Mouse (Mus musculus) heart, postnatal 0 days (tissue): ENCODE measurements around the gene Uap1l1. TPM values are rescaled to one million over a fixed set of nuclear protein-coding genes. Genes with fewer than 3 reads are reported as not detected.

Source experiments
- ATAC-seq: fragments of 200-750 bp; cut with Nextera tagmentation; 2 replicates; pipeline ENCODE4 v1.8.0; 2017; ENCODE audit warnings: low read depth, moderate number of reproducible peaks, moderate library complexity; ENCODE audit not compliant: insufficient read depth
- DNase-seq: peaks from one replicate; pipeline ENCODE4 v3.0.0-alpha.2; 2016; ENCODE audit warnings: low spot score
- H3K27ac ChIP-seq: fragments of 300-500 bp; sonication (generic); 2 replicates; pipeline ENCODE4 v1.5.1; 2014; ENCODE audit warnings: low read depth, mild to moderate bottlenecking
- H3K27me3 ChIP-seq: fragments of 300-500 bp; sonication (generic); 2 replicates; pipeline ENCODE4 v1.6.1; 2014; ENCODE audit warnings: low read length, mixed read lengths; ENCODE audit not compliant: control insufficient read depth, insufficient read depth
- H3K36me3 ChIP-seq: fragments of 300-500 bp; sonication (generic); replicated peaks from 2 replicates; pipeline ENCODE4 v1.6.1; 2014; ENCODE audit warnings: low read length, mixed read lengths; ENCODE audit not compliant: control insufficient read depth, insufficient read depth
- H3K4me1 ChIP-seq: fragments of 300-500 bp; sonication (generic); 2 replicates; pipeline ENCODE4 v1.6.1; 2014; ENCODE audit warnings: antibody characterized with exemption; ENCODE audit not compliant: control insufficient read depth, insufficient read depth
- H3K4me2 ChIP-seq: fragments of 300-500 bp; sonication (generic); 2 replicates; pipeline ENCODE4 v1.6.1; 2014; ENCODE audit warnings: low read depth, mild to moderate bottlenecking, low read length, moderate library complexity
- H3K4me3 ChIP-seq: fragments of 300-500 bp; sonication (generic); 2 replicates; pipeline ENCODE4 v1.5.1; 2014; ENCODE audit warnings: low read depth, low read length
- H3K9ac ChIP-seq: fragments of 300-500 bp; sonication (generic); replicated peaks from 2 replicates; pipeline ENCODE4 v1.6.1; 2014; ENCODE audit warnings: low read depth, low read length, mixed read lengths
- H3K9me3 ChIP-seq: fragments of 300-500 bp; sonication (generic); replicated peaks from 2 replicates; pipeline ENCODE4 v1.6.1; 2016; ENCODE audit warnings: low read length; ENCODE audit not compliant: control insufficient read depth
- CTCF ChIP-seq: IDR thresholded peaks from 2 replicates; pipeline ENCODE4 v1.5.1; 2016; ENCODE audit warnings: antibody characterized with exemption, control low read depth, low read depth
- EP300 ChIP-seq: IDR thresholded peaks from 2 replicates; pipeline ENCODE4 v1.6.1; 2016; ENCODE audit warnings: antibody characterized with exemption, low read depth
- WGBS: fragments of 180-500 bp; shearing (Covaris S2); extraction: QIAGEN DNeasy Blood & Tissue Kit; methylation state at CpG from one replicate; pipeline ENCODE4 v1.1.7; 2014; 5-methylcytosine and 5-hydroxymethylcytosine counted together
- polyA plus RNA-seq: library from polyadenylated mRNA; unstranded; fragments of >200 nt; fragmentation: Nextera tagmentation; extraction: Ambion mirVana; gene quantifications from 2 replicates; pipeline ENCODE4 v1.2.1, GENCODE M21; 2015
- total RNA-seq: library from RNA; depleted of rRNA; stranded (reverse); fragments of >200 nt; gene quantifications from 2 replicates; pipeline ENCODE4 v1.2.3, GENCODE M21; 2014; ENCODE audit warnings: low replicate concordance

Gene Uap1l1
- total and polyA plus RNA-seq, 2 experiments from 2014 or later = 1.3 to 14.3 TPM

DNA sequence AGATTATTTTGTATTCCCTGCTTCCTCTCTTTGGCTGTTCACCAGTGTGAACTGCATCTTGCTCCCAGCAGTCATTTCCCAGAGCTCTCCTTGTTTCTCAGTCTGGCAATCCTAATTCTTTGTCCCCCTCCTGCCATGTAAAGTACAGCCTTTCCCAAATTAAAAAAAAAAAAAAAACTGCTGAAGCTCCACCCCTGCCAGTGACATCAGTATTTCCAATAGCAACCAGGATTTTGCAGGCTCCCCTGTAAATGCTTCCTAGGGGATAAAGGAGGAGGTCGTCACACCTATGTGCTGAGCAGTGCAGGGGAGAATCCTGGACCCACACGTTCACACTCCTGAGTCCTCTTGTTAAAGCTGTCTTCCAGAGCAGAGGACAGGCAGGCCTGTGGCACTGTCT, 45.4 kb downstream of the Uap1l1 start:
- Histone ChIP-seq H3K9me3 (no peaks in the 10 kb centered on the region), H3K27me3 (peaks cover 41% of the 10 kb centered on the region), H3K4me1 (no peaks in the 10 kb centered on the region), H3K36me3 (no peaks in the 10 kb centered on the region), H3K9ac (no peak overlapping the region), H3K27ac (no peak overlapping the region), H3K4me2 (no peak overlapping the region), H3K4me3 (no peak overlapping the region)
- TF ChIP-seq CTCF = no peak
- TF ChIP-seq EP300 = no peak
- ATAC-seq = no peak
- WGBS = 33% methylated on average over 2 of the region's 2 CpGs
- DNase-seq = no peak

DNA sequence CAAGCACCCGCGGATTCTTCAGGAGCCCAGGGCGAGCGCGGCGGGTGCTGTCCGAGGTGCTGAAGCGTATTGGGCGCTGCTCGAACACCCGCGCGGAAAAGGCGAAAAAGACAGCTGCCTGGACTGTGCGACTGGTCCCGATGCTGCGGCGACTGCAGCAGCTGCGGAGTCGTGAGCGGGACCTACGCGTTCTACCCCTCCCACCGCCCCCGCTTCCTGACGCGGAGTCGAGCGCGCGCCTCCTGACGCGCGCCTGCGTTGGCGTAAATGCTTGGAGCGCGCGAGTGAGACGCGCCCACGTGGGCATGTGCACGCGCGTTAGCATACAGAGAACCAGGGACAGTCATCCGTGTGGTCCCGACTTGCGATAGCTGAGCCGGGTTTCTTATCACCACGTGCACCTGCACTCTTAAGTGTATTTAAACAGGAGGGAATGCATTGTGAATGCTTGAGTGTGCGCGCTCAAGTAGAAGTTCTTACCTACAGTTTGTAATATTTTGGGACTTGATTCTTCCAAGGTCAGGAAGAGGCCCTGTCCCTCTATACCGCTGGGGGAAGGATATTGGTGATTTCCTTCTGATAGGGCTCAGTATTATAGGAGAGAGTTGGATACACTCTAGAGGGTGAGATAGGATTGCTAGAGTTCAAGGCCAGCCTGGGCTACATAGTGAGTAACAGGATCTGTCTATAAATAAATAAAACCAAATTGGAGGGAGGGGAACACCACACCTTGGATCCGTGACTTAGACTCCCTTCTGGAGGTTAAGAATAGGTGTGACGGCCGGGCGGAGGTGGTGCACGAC, 46.3 kb downstream of the Uap1l1 start, which contains the start of gene Grin1:
Grin1 (minus strand) TSS at position 217 of the 803 bp plus-strand sequence.
- TF ChIP-seq EP300 (no peak), CTCF (no peak)
- Histone ChIP-seq H3K27me3 (peaks cover 41% of the 10 kb centered on the region), H3K27ac (no peak within 1 kb of the TSS), H3K9ac (no peak within 1 kb of the TSS), H3K9me3 (no peaks in the 10 kb centered on the region), H3K4me1 (no peaks in the 10 kb centered on the region), H3K4me3 (peak within 1 kb of the TSS; percentile 25), H3K36me3 (no peaks in the 10 kb centered on the region), H3K4me2 (peak within 1 kb of the TSS; percentile 46)
- peak; percentile 18 for DNase-seq
- ATAC-seq = peak; percentile 49
- 9% methylated on average over 58 of the region's 58 CpGs for WGBS

DNA sequence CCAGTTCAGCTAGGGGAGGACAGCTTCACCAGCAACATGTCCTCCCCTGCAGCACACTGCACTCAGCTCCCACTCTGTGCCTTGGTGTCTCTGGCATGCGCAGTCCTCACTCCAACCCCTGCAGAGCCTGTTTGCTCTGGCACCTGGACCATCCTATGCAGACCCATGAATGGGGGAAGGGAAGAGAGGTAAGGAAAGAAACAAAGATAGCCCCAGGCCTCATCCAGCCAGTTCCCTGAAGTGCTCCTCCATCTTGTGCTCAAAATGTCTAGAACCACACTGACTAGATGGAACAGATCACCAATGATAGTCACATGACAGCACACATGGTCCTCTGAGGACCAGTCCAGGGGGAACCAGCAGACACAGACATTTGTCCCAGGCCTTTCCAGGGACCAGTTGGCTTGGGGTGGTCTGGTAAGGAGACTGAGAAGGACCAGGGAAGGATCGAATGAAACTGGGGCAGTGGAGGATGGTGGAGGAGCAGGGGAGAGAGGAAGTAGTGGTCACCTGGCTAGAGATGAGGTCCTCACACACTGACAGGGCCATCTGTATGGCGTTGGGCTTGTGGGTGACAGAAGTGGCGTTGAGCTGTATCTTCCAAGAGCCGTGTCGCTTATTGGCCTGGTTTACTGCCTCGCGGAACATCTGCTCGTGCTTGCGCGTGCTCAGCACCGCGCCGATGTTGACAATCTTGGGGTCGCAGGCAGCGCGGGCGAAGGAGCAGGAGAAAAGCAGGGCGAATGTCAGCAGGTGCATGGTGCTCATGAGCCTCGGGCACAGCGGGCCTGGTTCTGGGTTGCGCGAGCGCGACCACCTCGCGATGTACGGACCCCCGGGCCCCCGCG, 47.1 kb downstream of the Uap1l1 start:
- no peak overlapping the region for H3K27ac ChIP-seq
- H3K4me3 ChIP-seq = peak overlapping the region; percentile 25
- no peaks in the 10 kb centered on the region for H3K4me1 ChIP-seq
- no peak for DNase-seq
- ATAC-seq = no peak
- H3K4me2 ChIP-seq = peak overlapping the region; percentile 46
- no peak overlapping the region for H3K9ac ChIP-seq
- no peaks in the 10 kb centered on the region for H3K36me3 ChIP-seq
- TF ChIP-seq EP300 (no peak), CTCF (no peak)
- H3K27me3 ChIP-seq = peaks cover 46% of the 10 kb centered on the region
- WGBS = 4% methylated on average over 23 of the region's 31 CpGs
- H3K9me3 ChIP-seq = no peaks in the 10 kb centered on the region

DNA sequence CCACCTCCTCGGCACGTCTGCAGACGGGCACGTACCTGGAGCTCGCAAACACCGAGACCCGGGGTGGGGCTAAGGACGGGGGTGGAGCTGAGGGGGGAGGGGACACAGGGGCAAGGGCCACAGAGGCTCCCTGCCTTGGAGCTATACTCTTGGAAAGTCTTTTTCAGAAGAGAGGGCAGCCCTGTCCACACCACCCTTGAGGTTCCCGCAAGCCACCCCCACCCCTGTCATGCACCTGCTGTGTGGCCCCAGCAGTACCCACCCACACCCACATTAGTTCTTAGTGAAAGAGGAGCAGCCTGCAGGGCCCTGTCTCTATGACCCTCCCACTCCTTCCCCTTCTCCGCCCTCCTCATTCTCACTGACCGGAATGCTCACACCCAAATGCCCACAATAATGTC, 54.0 kb downstream of the Uap1l1 start:
- no peak for DNase-seq
- no peaks in the 10 kb centered on the region for H3K4me1 ChIP-seq
- no peak overlapping the region for H3K4me3 ChIP-seq
- peaks cover 51% of the 10 kb centered on the region for H3K27me3 ChIP-seq
- no peak overlapping the region for H3K4me2 ChIP-seq
- TF ChIP-seq CTCF = no peak
- no peak for TF ChIP-seq EP300
- 8% methylated on average over 11 of the region's 11 CpGs for WGBS
- no peak for ATAC-seq
- H3K9me3 ChIP-seq = no peaks in the 10 kb centered on the region
- H3K27ac ChIP-seq = no peak overlapping the region
- no peak overlapping the region for H3K9ac ChIP-seq
- no peaks in the 10 kb centered on the region for H3K36me3 ChIP-seq

DNA sequence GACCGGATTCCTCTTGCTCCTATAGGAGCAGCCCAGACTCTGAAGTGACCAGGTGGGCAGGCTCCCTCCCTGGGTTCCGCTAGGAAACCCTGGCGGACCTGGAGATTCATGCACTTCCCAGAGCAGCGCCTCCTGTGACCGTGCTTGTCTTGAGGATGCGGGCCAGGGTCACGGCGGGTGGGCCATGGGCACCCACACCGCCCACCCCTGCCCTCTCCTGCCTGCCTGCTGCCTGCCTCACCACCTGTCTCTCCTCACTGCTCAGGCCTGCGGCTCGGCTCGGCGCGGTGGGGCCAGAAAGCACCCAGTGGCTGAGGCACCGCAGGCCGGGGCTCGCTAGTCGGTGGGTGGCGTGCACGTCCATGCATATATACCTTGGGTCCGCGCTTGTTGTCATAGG, 54.5 kb downstream of the Uap1l1 start:
- ATAC-seq (no peak), DNase-seq (no peak)
- H3K27me3 ChIP-seq = peaks cover 50% of the 10 kb centered on the region
- no peak for TF ChIP-seq EP300
- TF ChIP-seq CTCF = no peak
- H3K4me3 ChIP-seq = no peak overlapping the region
- no peak overlapping the region for H3K4me2 ChIP-seq
- WGBS = 3% methylated on average over 22 of the region's 22 CpGs
- H3K36me3 ChIP-seq = no peaks in the 10 kb centered on the region
- no peaks in the 10 kb centered on the region for H3K9me3 ChIP-seq
- no peak overlapping the region for H3K27ac ChIP-seq
- H3K9ac ChIP-seq = no peak overlapping the region
- no peaks in the 10 kb centered on the region for H3K4me1 ChIP-seq
